Mouse (Mus musculus): ENCODE results near the gene Col24a1.

DNA sequence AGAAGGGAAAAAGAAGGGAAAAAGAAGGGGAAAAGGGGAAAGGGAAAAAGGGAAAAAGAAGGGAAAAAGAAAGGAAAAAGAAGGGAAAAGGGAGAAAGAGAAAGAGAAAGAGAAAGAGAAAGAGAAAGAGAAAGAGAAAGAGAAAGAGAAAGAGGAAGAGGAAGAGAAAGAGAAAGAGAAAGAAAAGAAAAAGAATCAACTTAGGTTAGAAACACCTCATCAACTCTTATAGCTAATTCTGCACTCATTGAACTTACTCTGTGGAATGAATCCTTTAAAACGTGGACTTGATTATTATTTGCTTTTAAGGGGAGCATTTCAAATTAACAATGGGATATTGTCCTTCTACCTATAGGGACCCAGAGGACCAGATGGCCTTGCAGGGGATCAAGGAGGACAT is 148.7 kb downstream of the Col24a1 start:
- no peak for TF ChIP-seq POLR2A (IDR thresholded peaks at IDR 0.05; ENCODE audit: control insufficient read depth, low read depth, low read length)
- TF ChIP-seq CTCF (IDR thresholded peaks at IDR 0.05; ENCODE audit: control insufficient read depth, insufficient read depth, insufficient replicate concordance, low read depth, low read length) = no peak

All from testis, adult 2 months (tissue).